Mouse (Mus musculus) neural tube, embryonic 13.5 days (tissue): ENCODE measurements at regions not wholly inside any gene's neighbourhood (a gene's known extent, or its start where the extent isn't known, plus 50 kb on each side); places are given as distances from the start of the nearest gene placed in this dataset.

ENCODE experiments used
- ATAC-seq: fragments of 200-750 bp; cut with Nextera tagmentation; 2 replicates; pipeline ENCODE4 v1.8.0; 2017; ENCODE audit warnings: low read depth, mild to moderate bottlenecking, moderate TSS enrichment, moderate library complexity
- H3K27ac ChIP-seq: fragments of 300-500 bp; sonication (generic); replicated peaks from 2 replicates; pipeline ENCODE4 v1.5.1; 2015; ENCODE audit warnings: moderate library complexity, mild to moderate bottlenecking, inconsistent platforms
- H3K27me3 ChIP-seq: fragments of 300-500 bp; sonication (generic); 2 replicates; pipeline ENCODE4 v1.6.1; 2015; ENCODE audit warnings: mild to moderate bottlenecking, inconsistent platforms
- H3K36me3 ChIP-seq: fragments of 300-500 bp; sonication (generic); 2 replicates; pipeline ENCODE4 v1.6.1; 2015; ENCODE audit warnings: mild to moderate bottlenecking, inconsistent platforms
- H3K4me1 ChIP-seq: fragments of 300-500 bp; sonication (generic); replicated peaks from 2 replicates; pipeline ENCODE4 v1.6.1; 2015; ENCODE audit warnings: inconsistent platforms
- H3K4me2 ChIP-seq: fragments of 300-500 bp; sonication (generic); 2 replicates; pipeline ENCODE4 v1.6.1; 2015; ENCODE audit warnings: inconsistent platforms, mild to moderate bottlenecking, moderate library complexity
- H3K4me3 ChIP-seq: fragments of 300-500 bp; sonication (generic); 2 replicates; pipeline ENCODE4 v1.5.1; 2015; ENCODE audit warnings: mild to moderate bottlenecking, inconsistent platforms
- H3K9ac ChIP-seq: fragments of 300-500 bp; sonication (generic); 2 replicates; pipeline ENCODE4 v1.6.1; 2015; ENCODE audit warnings: moderate library complexity, mild to moderate bottlenecking, inconsistent platforms
- H3K9me3 ChIP-seq: fragments of 300-500 bp; sonication (generic); 2 replicates; pipeline ENCODE4 v1.6.1; 2016; ENCODE audit warnings: inconsistent platforms
- WGBS: fragments of 180-500 bp; shearing (Covaris S2); methylation state at CpG from one replicate; pipeline ENCODE4 v1.1.7; 2015; 5-methylcytosine and 5-hydroxymethylcytosine counted together

DNA sequence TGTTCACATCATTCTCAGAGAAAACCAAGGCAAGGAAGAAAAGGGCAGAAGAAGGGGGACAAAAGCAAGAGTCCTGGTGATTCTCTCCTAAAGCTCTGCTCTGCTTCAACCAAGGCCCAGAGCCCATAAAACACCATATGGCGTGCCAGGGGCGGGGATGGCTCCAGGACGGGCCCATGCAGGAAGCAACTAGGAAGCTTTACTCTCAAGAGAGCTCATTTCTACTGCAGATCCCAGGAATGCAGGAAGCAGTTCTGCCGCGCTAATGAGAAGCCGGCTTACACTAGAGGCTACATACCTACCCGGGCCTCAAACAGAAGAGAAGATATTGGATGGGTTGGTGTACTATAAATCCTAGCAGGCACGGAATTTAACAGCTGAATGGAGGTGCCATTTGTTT lies 414.9 kb downstream of the Tns3 start:
- Histone ChIP-seq H3K4me2 (no peak overlapping the region), H3K9me3 (no peaks in the 10 kb centered on the region), H3K9ac (no peak overlapping the region), H3K4me3 (no peak overlapping the region), H3K27ac (no peak overlapping the region), H3K36me3 (no peaks in the 10 kb centered on the region), H3K4me1 (no peaks in the 10 kb centered on the region), H3K27me3 (peaks cover 7% of the 10 kb centered on the region; the same call in 1 of the 2 replicates)
- no peak for ATAC-seq
- WGBS: 52% methylated on average over 8 of the region's 8 CpGs

DNA sequence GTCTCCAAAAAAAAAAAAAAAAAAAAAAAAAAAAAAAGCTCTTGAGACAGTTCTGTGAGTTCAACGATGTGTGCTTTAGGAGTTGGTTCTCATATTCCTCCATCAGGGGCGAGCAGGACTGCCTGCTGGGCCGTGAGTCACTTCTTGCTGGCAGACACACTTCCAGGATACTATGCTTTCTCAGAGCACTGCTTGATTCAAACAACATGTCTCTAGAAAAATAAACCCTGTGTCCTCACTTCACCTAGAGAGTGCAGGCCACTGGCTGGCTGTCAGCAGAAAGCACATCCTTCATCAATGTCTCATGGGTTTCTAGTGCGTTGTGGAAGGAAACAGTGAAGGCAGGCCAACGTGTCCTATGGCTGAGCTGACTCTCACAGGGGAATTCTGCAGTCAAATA lies 416.8 kb downstream of the Tns3 start:
- 68% methylated on average over 5 of the region's 5 CpGs for WGBS
- Histone ChIP-seq H3K36me3 (no peaks in the 10 kb centered on the region), H3K4me3 (no peak overlapping the region), H3K9ac (no peak overlapping the region), H3K4me1 (no peaks in the 10 kb centered on the region), H3K27me3 (peaks cover 7% of the 10 kb centered on the region; the same call in 1 of the 2 replicates), H3K27ac (no peak overlapping the region), H3K9me3 (no peaks in the 10 kb centered on the region), H3K4me2 (no peak overlapping the region)
- ATAC-seq: no peak

GRCm38 (mm10) chr11:8247024-8247423 lies 417.3 kb downstream of the Tns3 start:
- ATAC-seq: no peak
- H3K27me3 ChIP-seq: peaks cover 7% of the 10 kb centered on the region; the same call in 1 of the 2 replicates
- no peak overlapping the region for H3K4me3 ChIP-seq
- no peak overlapping the region for H3K4me2 ChIP-seq
- H3K9me3 ChIP-seq: no peaks in the 10 kb centered on the region
- WGBS: 88% methylated on average over 2 of the region's 2 CpGs
- no peak overlapping the region for H3K9ac ChIP-seq
- H3K4me1 ChIP-seq: no peaks in the 10 kb centered on the region
- H3K36me3 ChIP-seq: no peaks in the 10 kb centered on the region
- H3K27ac ChIP-seq: no peak overlapping the region

DNA sequence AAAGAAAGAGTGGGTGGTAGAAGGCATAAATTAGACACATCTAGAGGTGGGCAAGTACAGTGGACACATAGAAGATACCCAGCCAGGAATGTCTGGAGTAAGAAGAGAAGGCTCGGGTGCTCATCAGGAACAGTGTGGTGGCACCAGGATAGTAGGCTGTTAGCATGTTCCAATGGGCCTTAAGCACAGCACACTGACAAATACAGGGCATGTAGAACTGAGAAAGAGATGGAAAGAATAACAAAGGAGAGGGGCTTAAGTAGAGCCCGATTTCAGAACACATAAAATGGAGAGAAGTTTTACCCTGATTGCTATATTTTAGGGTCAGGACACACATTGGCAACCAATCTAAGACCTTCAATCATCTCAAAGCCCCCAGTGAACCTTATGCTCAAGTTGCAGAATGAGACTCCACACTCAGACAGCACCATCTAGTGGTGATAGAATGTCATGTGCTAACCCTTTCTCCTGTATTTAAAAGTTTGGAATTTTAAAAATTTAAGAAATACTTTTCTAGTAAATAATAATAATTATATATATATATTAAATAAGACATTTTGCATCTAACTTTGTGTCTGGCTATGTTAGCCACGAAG lies 418.8 kb downstream of the Tns3 start:
- peaks cover 7% of the 10 kb centered on the region; the same call in 1 of the 2 replicates for H3K27me3 ChIP-seq
- no peaks in the 10 kb centered on the region for H3K4me1 ChIP-seq
- no peaks in the 10 kb centered on the region for H3K36me3 ChIP-seq
- WGBS: 42% methylated on average over 3 of the region's 3 CpGs
- no peak overlapping the region for H3K27ac ChIP-seq
- H3K9ac ChIP-seq: no peak overlapping the region
- no peak overlapping the region for H3K4me2 ChIP-seq
- no peak overlapping the region for H3K4me3 ChIP-seq
- no peak for ATAC-seq
- no peaks in the 10 kb centered on the region for H3K9me3 ChIP-seq

DNA sequence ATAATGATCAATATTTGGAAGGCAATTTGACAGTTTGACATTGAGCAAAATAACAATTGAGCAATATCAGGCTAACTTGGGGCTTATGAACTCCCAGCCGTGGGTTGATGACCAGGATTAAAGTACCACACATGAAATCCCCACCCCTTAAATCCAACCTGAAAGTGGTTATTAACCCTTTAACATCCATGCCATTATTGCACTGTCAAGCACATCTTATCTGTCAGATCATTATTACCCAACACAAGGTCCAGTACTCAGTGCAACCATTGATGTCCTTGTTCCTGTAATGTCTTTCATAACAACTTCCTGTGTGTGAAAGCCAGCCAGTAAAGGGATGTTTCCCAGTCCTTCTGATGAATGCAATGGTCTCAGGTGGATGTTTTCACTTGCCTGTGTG lies 425.8 kb downstream of the Tns3 start:
- no peaks in the 10 kb centered on the region for H3K27me3 ChIP-seq
- no peak overlapping the region for H3K9ac ChIP-seq
- H3K4me3 ChIP-seq: no peak overlapping the region
- no peaks in the 10 kb centered on the region for H3K9me3 ChIP-seq
- no peaks in the 10 kb centered on the region for H3K4me1 ChIP-seq
- H3K27ac ChIP-seq: no peak overlapping the region
- WGBS: 74% methylated on average over 1 of the region's 1 CpGs
- no peak overlapping the region for H3K4me2 ChIP-seq
- no peaks in the 10 kb centered on the region for H3K36me3 ChIP-seq
- no peak for ATAC-seq

GRCm38 (mm10) chr11:8237556-8237955 lies 426.8 kb downstream of the Tns3 start:
- WGBS: 72% methylated on average over 4 of the region's 4 CpGs
- Histone ChIP-seq H3K36me3 (no peaks in the 10 kb centered on the region), H3K27me3 (no peaks in the 10 kb centered on the region), H3K4me1 (no peaks in the 10 kb centered on the region), H3K9ac (no peak overlapping the region), H3K4me2 (no peak overlapping the region), H3K4me3 (no peak overlapping the region), H3K9me3 (no peaks in the 10 kb centered on the region), H3K27ac (no peak overlapping the region)
- ATAC-seq: no peak

DNA sequence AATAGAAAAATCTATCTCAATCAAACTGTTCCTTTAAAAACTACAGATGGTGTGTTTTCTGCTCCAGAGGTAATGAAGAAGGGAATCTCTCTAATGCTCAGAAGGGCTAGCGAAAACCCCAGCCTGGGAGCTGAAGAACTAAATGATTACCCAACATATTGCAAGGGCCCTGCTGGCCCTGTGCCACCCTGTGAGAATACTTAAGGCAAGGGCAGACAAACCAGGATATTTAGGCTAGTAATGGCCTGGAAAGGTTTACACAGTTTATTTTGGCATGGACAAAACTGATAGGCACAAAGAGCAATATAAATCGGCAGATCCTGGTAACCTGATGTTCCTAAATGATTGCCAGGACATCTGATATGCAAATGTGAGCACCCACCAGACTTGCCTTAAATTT lies 428.3 kb downstream of the Tns3 start:
- no peaks in the 10 kb centered on the region for H3K4me1 ChIP-seq
- WGBS: 74% methylated on average over 2 of the region's 2 CpGs
- no peak overlapping the region for H3K27ac ChIP-seq
- ATAC-seq: no peak
- H3K4me3 ChIP-seq: no peak overlapping the region
- no peak overlapping the region for H3K9ac ChIP-seq
- H3K27me3 ChIP-seq: no peaks in the 10 kb centered on the region
- H3K4me2 ChIP-seq: no peak overlapping the region
- H3K36me3 ChIP-seq: no peaks in the 10 kb centered on the region
- H3K9me3 ChIP-seq: no peaks in the 10 kb centered on the region

- H3K4me3 ChIP-seq: no peak overlapping the region
- H3K27ac ChIP-seq: no peak overlapping the region
- H3K4me1 ChIP-seq: no peaks in the 10 kb centered on the region
- H3K9ac ChIP-seq: no peak overlapping the region
- no peaks in the 10 kb centered on the region for H3K27me3 ChIP-seq
- H3K36me3 ChIP-seq: no peaks in the 10 kb centered on the region
- WGBS: 73% methylated on average over 9 of the region's 9 CpGs
- ATAC-seq: no peak
- no peak overlapping the region for H3K4me2 ChIP-seq
- no peaks in the 10 kb centered on the region for H3K9me3 ChIP-seq
These were observed 431.6 kb downstream of the Tns3 start for GRCm38 (mm10) chr11:8232636-8233189.

DNA sequence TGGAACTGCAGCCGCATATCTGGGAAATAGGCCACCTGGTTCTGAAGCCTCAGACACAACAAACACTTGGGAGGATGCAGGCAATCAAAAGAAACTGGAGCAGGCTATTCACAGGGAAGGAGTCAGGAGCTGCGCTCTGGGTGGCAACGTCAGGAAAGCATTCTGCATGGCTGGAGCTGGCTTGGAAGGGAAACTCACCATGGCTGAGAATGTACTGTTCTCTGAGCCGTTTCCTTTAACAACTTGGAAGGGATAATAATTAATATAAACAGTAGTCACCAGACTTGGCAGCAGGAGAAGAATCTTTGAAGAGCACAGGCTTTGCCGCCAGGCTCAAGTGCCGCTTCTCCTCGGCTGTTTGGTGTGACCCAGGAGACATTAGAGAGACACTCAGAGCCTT lies 434.5 kb downstream of the Tns3 start:
- 72% methylated on average over 7 of the region's 7 CpGs for WGBS
- H3K27me3 ChIP-seq: no peaks in the 10 kb centered on the region
- no peaks in the 10 kb centered on the region for H3K9me3 ChIP-seq
- no peaks in the 10 kb centered on the region for H3K4me1 ChIP-seq
- no peak overlapping the region for H3K4me2 ChIP-seq
- ATAC-seq: no peak
- no peak overlapping the region for H3K4me3 ChIP-seq
- no peak overlapping the region for H3K9ac ChIP-seq
- no peaks in the 10 kb centered on the region for H3K36me3 ChIP-seq
- no peak overlapping the region for H3K27ac ChIP-seq

DNA sequence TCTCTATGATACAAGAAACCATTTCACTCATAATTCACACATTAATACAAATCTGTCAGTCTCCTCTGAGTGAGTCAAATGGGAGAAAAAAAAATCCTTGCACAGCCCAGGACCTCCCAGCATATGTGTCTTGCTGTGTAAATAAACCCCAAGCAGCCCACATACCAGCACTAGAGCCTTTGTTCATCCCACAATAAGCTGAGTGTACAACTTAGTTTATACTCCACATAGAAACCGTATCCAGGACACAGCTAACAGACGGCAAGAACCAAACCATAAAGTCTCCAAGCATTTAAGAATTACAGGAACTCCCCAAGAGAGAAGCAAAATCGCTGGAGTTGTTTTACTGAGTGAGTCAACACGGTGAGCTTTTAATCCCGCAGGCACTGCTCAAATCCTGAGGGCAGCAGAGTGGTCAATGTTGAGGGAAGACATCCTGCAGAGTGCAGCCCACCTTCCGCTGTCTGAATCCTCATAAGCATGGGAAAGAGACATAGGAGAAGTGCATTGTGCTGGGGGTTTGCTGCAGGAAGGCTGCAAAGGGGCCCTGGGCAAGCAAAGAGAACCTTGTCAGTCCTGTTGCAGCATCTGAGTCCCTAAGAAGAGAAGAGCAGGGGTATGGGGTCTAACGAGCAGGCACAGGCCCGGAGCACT lies 436.4 kb downstream of the Tns3 start:
- no peak for ATAC-seq
- Histone ChIP-seq H3K27me3 (no peaks in the 10 kb centered on the region), H3K9me3 (no peaks in the 10 kb centered on the region), H3K27ac (0 out of 2 replicates have a peak overlapping the region, but pooled peaks have one; percentile 30), H3K4me2 (no peak overlapping the region), H3K9ac (no peak overlapping the region), H3K4me1 (no peaks in the 10 kb centered on the region), H3K36me3 (no peaks in the 10 kb centered on the region), H3K4me3 (no peak overlapping the region)
- 52% methylated on average over 8 of the region's 8 CpGs for WGBS

DNA sequence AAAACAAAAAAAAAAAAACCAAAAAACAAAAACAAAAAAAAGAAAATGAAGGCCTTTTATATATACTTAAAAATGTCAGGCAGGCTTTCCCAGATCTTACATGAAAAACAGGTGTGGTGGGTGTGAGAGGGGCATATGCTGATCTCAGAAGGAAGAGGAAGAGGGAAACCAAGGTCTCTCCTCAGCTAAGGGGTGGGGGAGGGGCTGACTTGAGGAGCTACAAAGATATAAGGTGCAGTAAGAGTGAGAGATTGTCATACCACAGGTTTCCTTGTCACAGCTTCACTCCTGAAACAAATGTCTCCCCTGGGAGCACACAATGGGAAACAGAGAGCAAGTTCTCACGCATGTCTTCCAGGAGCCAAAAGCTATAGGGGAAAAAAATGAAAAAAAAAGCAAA lies 440.0 kb downstream of the Tns3 start:
- Histone ChIP-seq H3K27me3 (no peaks in the 10 kb centered on the region), H3K9ac (no peak overlapping the region), H3K4me3 (no peak overlapping the region), H3K36me3 (no peaks in the 10 kb centered on the region), H3K4me1 (no peaks in the 10 kb centered on the region), H3K9me3 (no peaks in the 10 kb centered on the region), H3K4me2 (no peak overlapping the region), H3K27ac (no peak overlapping the region)
- ATAC-seq: no peak
- 78% methylated on average over 1 of the region's 1 CpGs for WGBS

GRCm38 (mm10) chr11:8220618-8221017 lies 443.7 kb downstream of the Tns3 start:
- H3K4me1 ChIP-seq: no peaks in the 10 kb centered on the region
- H3K27ac ChIP-seq: no peak overlapping the region
- H3K4me3 ChIP-seq: no peak overlapping the region
- ATAC-seq: no peak
- H3K9ac ChIP-seq: no peak overlapping the region
- H3K27me3 ChIP-seq: no peaks in the 10 kb centered on the region
- no peaks in the 10 kb centered on the region for H3K36me3 ChIP-seq
- no peak overlapping the region for H3K4me2 ChIP-seq
- WGBS: 75% methylated on average over 3 of the region's 3 CpGs
- H3K9me3 ChIP-seq: no peaks in the 10 kb centered on the region

- Histone ChIP-seq H3K9ac (no peak overlapping the region), H3K4me1 (no peaks in the 10 kb centered on the region), H3K27me3 (no peaks in the 10 kb centered on the region), H3K9me3 (no peaks in the 10 kb centered on the region), H3K4me2 (no peak overlapping the region), H3K4me3 (no peak overlapping the region), H3K36me3 (no peaks in the 10 kb centered on the region), H3K27ac (no peak overlapping the region)
- WGBS: 57% methylated on average over 6 of the region's 6 CpGs
- ATAC-seq: no peak
These were observed 444.4 kb downstream of the Tns3 start for GRCm38 (mm10) chr11:8219911-8220310.
